Mouse (Mus musculus): Measurements from ENCODE around the gene Gm10142. TPM values are rescaled to one million over a fixed set of nuclear protein-coding genes. Genes with fewer than 3 reads are reported as not detected.
"Not testable (repeated sequence)": the region's sequence is repeated elsewhere in the genome, so short reads cannot be mapped to it uniquely, and the experiment has no call there.

The Gm10142 gene
- polyA plus RNA-seq, 1 experiment from 2014 or later = not detected

GRCm38 (mm10) chr10:77685895-77686664, 29.5 kb upstream of the Gm10142 start, which contains the start of gene Tspear:
TSS of gene Tspear (plus strand) at chr10:77686569.
- 4% methylated on average over 22 of the region's 22 CpGs for WGBS
- Histone ChIP-seq H3K4me2 (ENCODE audit: low read depth, low read length, severe bottlenecking) (no peak within 1 kb of the TSS), H3K27me3 (ENCODE audit: control insufficient read depth, insufficient read depth, low read length) (peaks cover 13% of the 10 kb centered on the region), H3K9me3 (ENCODE audit: control insufficient read depth, low read length) (no peaks in the 10 kb centered on the region), H3K27ac (ENCODE audit: low read depth, low read length) (no peak within 1 kb of the TSS), H3K4me3 (ENCODE audit: low read depth, low read length) (no peak within 1 kb of the TSS), H3K4me1 (replicated peaks; ENCODE audit: control insufficient read depth, insufficient read depth, low read length) (peaks cover 4% of the 10 kb centered on the region; the same call in 1 of the 2 replicates), H3K36me3 (ENCODE audit: control insufficient read depth, insufficient read depth, low read length) (no peaks in the 10 kb centered on the region), H3K9ac (ENCODE audit: low read length) (no peak within 1 kb of the TSS)
- ATAC-seq (replicated peaks; ENCODE audit: low FRiP score) (no peak), DNase-seq (ENCODE audit: low spot score) (peak; percentile 50)

- Histone ChIP-seq H3K27ac (ENCODE audit: low read depth, low read length) (no peak overlapping the region), H3K4me2 (ENCODE audit: low read depth, low read length, severe bottlenecking) (no peak overlapping the region), H3K4me3 (ENCODE audit: low read depth, low read length) (no peak overlapping the region), H3K9me3 (ENCODE audit: control insufficient read depth, low read length) (no peaks in the 10 kb centered on the region), H3K36me3 (ENCODE audit: control insufficient read depth, insufficient read depth, low read length) (no peaks in the 10 kb centered on the region), H3K4me1 (replicated peaks; ENCODE audit: control insufficient read depth, insufficient read depth, low read length) (peaks cover 4% of the 10 kb centered on the region; the same call in 1 of the 2 replicates), H3K27me3 (ENCODE audit: control insufficient read depth, insufficient read depth, low read length) (peaks cover 13% of the 10 kb centered on the region), H3K9ac (ENCODE audit: low read length) (no peak overlapping the region)
- ATAC-seq (replicated peaks; ENCODE audit: low FRiP score) = no peak
- WGBS = 29% methylated on average over 10 of the region's 10 CpGs
- DNase-seq (ENCODE audit: low spot score) = no peak
Observed at GRCm38 (mm10) chr10:77687021-77687420, 28.6 kb upstream of the Gm10142 start.

- not testable (repeated sequence) for ATAC-seq (replicated peaks; ENCODE audit: low FRiP score); DNase-seq (ENCODE audit: low spot score); H3K36me3 ChIP-seq (ENCODE audit: control insufficient read depth, insufficient read depth, low read length); H3K27ac ChIP-seq (ENCODE audit: low read depth, low read length); H3K4me3 ChIP-seq (ENCODE audit: low read depth, low read length); H3K9me3 ChIP-seq (ENCODE audit: control insufficient read depth, low read length); H3K9ac ChIP-seq (ENCODE audit: low read length); H3K4me1 ChIP-seq (replicated peaks; ENCODE audit: control insufficient read depth, insufficient read depth, low read length); H3K4me2 ChIP-seq (ENCODE audit: low read depth, low read length, severe bottlenecking)
- peaks cover 13% of the 10 kb centered on the region for H3K27me3 ChIP-seq (ENCODE audit: control insufficient read depth, insufficient read depth, low read length)
- 63% methylated on average over 3 of the region's 3 CpGs for WGBS
Observed at GRCm38 (mm10) chr10:77690356-77690807, 25.2 kb upstream of the Gm10142 start, which contains the start of gene Gm19402. TSS of gene Gm19402 (minus strand) at chr10:77690757.

GRCm38 (mm10) chr10:77697133-77697532, 18.5 kb upstream of the Gm10142 start, which contains the start of gene Gm9508:
TSS of gene Gm9508 (minus strand) at chr10:77697233.
- ATAC-seq (replicated peaks; ENCODE audit: low FRiP score) (no peak), DNase-seq (ENCODE audit: low spot score) (no peak)
- no peaks in the 10 kb centered on the region for H3K9me3 ChIP-seq (ENCODE audit: control insufficient read depth, low read length)
- H3K4me1 ChIP-seq (replicated peaks; ENCODE audit: control insufficient read depth, insufficient read depth, low read length) = no peaks in the 10 kb centered on the region
- 46% methylated on average over 4 of the region's 4 CpGs for WGBS
- no peak within 1 kb of the TSS for H3K4me3 ChIP-seq (ENCODE audit: low read depth, low read length)
- H3K36me3 ChIP-seq (ENCODE audit: control insufficient read depth, insufficient read depth, low read length) = no peaks in the 10 kb centered on the region
- H3K27ac ChIP-seq (ENCODE audit: low read depth, low read length) = no peak within 1 kb of the TSS
- H3K9ac ChIP-seq (ENCODE audit: low read length) = no peak within 1 kb of the TSS
- H3K4me2 ChIP-seq (ENCODE audit: low read depth, low read length, severe bottlenecking) = no peak within 1 kb of the TSS
- no peaks in the 10 kb centered on the region for H3K27me3 ChIP-seq (ENCODE audit: control insufficient read depth, insufficient read depth, low read length)

- Histone ChIP-seq H3K9me3 (ENCODE audit: control insufficient read depth, low read length) (no peaks in the 10 kb centered on the region), H3K4me3 (ENCODE audit: low read depth, low read length) (no peak within 1 kb of the TSS), H3K27ac (ENCODE audit: low read depth, low read length) (no peak within 1 kb of the TSS), H3K27me3 (ENCODE audit: control insufficient read depth, insufficient read depth, low read length) (no peaks in the 10 kb centered on the region), H3K36me3 (ENCODE audit: control insufficient read depth, insufficient read depth, low read length) (no peaks in the 10 kb centered on the region), H3K4me2 (ENCODE audit: low read depth, low read length, severe bottlenecking) (no peak within 1 kb of the TSS), H3K9ac (ENCODE audit: low read length) (no peak within 1 kb of the TSS), H3K4me1 (replicated peaks; ENCODE audit: control insufficient read depth, insufficient read depth, low read length) (no peaks in the 10 kb centered on the region)
- no peak for ATAC-seq (replicated peaks; ENCODE audit: low FRiP score)
- DNase-seq (ENCODE audit: low spot score) = no peak
- WGBS = 92% methylated on average over 1 of the region's 1 CpGs
Observed at GRCm38 (mm10) chr10:77706326-77706725, 9.3 kb upstream of the Gm10142 start, which contains the start of gene Gm10272. TSS of gene Gm10272 (plus strand) at chr10:77706626.

GRCm38 (mm10) chr10:77709831-77710230, 5.8 kb upstream of the Gm10142 start:
- Histone ChIP-seq H3K9ac (ENCODE audit: low read length) (no peak overlapping the region), H3K4me2 (ENCODE audit: low read depth, low read length, severe bottlenecking) (no peak overlapping the region), H3K27ac (ENCODE audit: low read depth, low read length) (no peak overlapping the region), H3K4me3 (ENCODE audit: low read depth, low read length) (no peak overlapping the region), H3K36me3 (ENCODE audit: control insufficient read depth, insufficient read depth, low read length) (no peaks in the 10 kb centered on the region), H3K27me3 (ENCODE audit: control insufficient read depth, insufficient read depth, low read length) (no peaks in the 10 kb centered on the region), H3K4me1 (replicated peaks; ENCODE audit: control insufficient read depth, insufficient read depth, low read length) (no peaks in the 10 kb centered on the region), H3K9me3 (ENCODE audit: control insufficient read depth, low read length) (no peaks in the 10 kb centered on the region)
- 79% methylated on average over 3 of the region's 3 CpGs for WGBS
- no peak for ATAC-seq (replicated peaks; ENCODE audit: low FRiP score)
- DNase-seq (ENCODE audit: low spot score) = no peak

- not testable (repeated sequence) for H3K36me3 ChIP-seq (ENCODE audit: control insufficient read depth, insufficient read depth, low read length); H3K4me3 ChIP-seq (ENCODE audit: low read depth, low read length); H3K9me3 ChIP-seq (ENCODE audit: control insufficient read depth, low read length); ATAC-seq (replicated peaks; ENCODE audit: low FRiP score); H3K27me3 ChIP-seq (ENCODE audit: control insufficient read depth, insufficient read depth, low read length); H3K4me1 ChIP-seq (replicated peaks; ENCODE audit: control insufficient read depth, insufficient read depth, low read length); DNase-seq (ENCODE audit: low spot score); H3K9ac ChIP-seq (ENCODE audit: low read length); H3K4me2 ChIP-seq (ENCODE audit: low read depth, low read length, severe bottlenecking); H3K27ac ChIP-seq (ENCODE audit: low read depth, low read length)
Observed at GRCm38 (mm10) chr10:77711157-77711556, 4.5 kb upstream of the Gm10142 start, which contains the start of gene Gm10024. TSS of gene Gm10024 (plus strand) at chr10:77711457.

- Histone ChIP-seq H3K4me2 (ENCODE audit: low read depth, low read length, severe bottlenecking) (no peak overlapping the region), H3K27ac (ENCODE audit: low read depth, low read length) (no peak overlapping the region), H3K27me3 (ENCODE audit: control insufficient read depth, insufficient read depth, low read length) (no peaks in the 10 kb centered on the region), H3K9ac (ENCODE audit: low read length) (no peak overlapping the region), H3K4me1 (replicated peaks; ENCODE audit: control insufficient read depth, insufficient read depth, low read length) (no peaks in the 10 kb centered on the region), H3K36me3 (ENCODE audit: control insufficient read depth, insufficient read depth, low read length) (no peaks in the 10 kb centered on the region), H3K4me3 (ENCODE audit: low read depth, low read length) (no peak overlapping the region), H3K9me3 (ENCODE audit: control insufficient read depth, low read length) (no peaks in the 10 kb centered on the region)
- DNase-seq (ENCODE audit: low spot score) = no peak
- 79% methylated on average over 4 of the region's 4 CpGs for WGBS
- ATAC-seq (replicated peaks; ENCODE audit: low FRiP score) = no peak
Observed at GRCm38 (mm10) chr10:77713734-77714133, 1.9 kb upstream of the Gm10142 start.
